Mouse (Mus musculus) liver, embryonic 12.5 days (tissue): ENCODE measurements around the gene Ncf2. TPM values are rescaled to one million over a fixed set of nuclear protein-coding genes. Genes with fewer than 3 reads are reported as not detected.
"Not testable (repeated sequence)": the region's sequence is repeated elsewhere in the genome, so short reads cannot be mapped to it uniquely, and the experiment has no call there.

Experiments used
- ATAC-seq: fragments of 200-750 bp; cut with Nextera tagmentation; 2 replicates; pipeline ENCODE4 v1.8.0; 2017; ENCODE audit warnings: moderate number of reproducible peaks, mild to moderate bottlenecking, moderate library complexity
- H3K27ac ChIP-seq: fragments of 300-500 bp; sonication (generic); 2 replicates; pipeline ENCODE4 v1.5.1; 2016; ENCODE audit warnings: mild to moderate bottlenecking
- H3K27me3 ChIP-seq: fragments of 300-500 bp; sonication (generic); replicated peaks from 2 replicates; pipeline ENCODE4 v1.6.1; 2016; ENCODE audit warnings: mild to moderate bottlenecking, moderate library complexity
- H3K36me3 ChIP-seq: fragments of 300-500 bp; sonication (generic); 2 replicates; pipeline ENCODE4 v1.6.1; 2016; ENCODE audit warnings: mild to moderate bottlenecking, moderate library complexity
- H3K4me1 ChIP-seq: fragments of 300-500 bp; sonication (generic); 2 replicates; pipeline ENCODE4 v1.6.1; 2016
- H3K4me2 ChIP-seq: fragments of 300-500 bp; sonication (generic); 2 replicates; pipeline ENCODE4 v1.6.1; 2016; ENCODE audit warnings: mild to moderate bottlenecking, moderate library complexity
- H3K4me3 ChIP-seq: fragments of 300-500 bp; sonication (generic); 2 replicates; pipeline ENCODE4 v1.5.1; 2016; ENCODE audit warnings: mild to moderate bottlenecking, moderate library complexity
- H3K9ac ChIP-seq: fragments of 300-500 bp; sonication (generic); 2 replicates; pipeline ENCODE4 v1.6.1; 2016; ENCODE audit warnings: mild to moderate bottlenecking, moderate library complexity
- H3K9me3 ChIP-seq: fragments of 300-500 bp; sonication (generic); replicated peaks from 2 replicates; pipeline ENCODE4 v1.6.1; 2016; ENCODE audit warnings: mild to moderate bottlenecking, moderate library complexity
- WGBS: fragments of 180-500 bp; shearing (Covaris S2); methylation state at CpG from one replicate; pipeline ENCODE4 v1.1.7; 2016; ENCODE audit not compliant: insufficient replicate concordance; 5-methylcytosine and 5-hydroxymethylcytosine counted together
- polyA plus RNA-seq: library from polyadenylated mRNA; unstranded; fragments of >200 nt; fragmentation: Nextera tagmentation; extraction: Ambion mirVana; gene quantifications from 2 replicates; pipeline ENCODE4 v1.2.1, GENCODE M21; 2016

Ncf2 gene
- 9.5 and 11.1 TPM in 2 replicates for polyA plus RNA-seq

DNA sequence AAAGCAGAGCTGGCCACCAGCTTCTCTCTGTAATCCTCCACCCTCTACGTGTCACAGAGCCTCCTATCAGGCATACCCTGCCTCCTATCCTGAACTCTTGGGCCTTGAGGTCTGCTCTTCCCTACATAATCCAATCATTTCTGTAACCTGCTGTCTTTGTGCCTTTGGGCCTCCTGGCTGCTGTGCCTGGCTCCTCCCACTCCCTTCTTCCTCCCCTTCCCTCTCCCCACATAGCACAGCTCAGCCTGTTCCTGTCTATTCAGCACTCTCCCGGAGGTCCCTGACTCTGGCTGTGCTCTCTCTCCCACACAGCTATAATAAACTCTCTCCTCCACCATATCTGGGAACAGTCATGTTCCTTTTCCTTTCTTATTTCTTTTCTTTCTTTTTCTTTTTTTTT lies at the start of gene Ncf2:
Gene Ncf2, plus strand, starts transcription at position 298 of the 400 bp plus-strand sequence.
- WGBS: 21% methylated on average over 2 of the region's 2 CpGs
- Histone ChIP-seq H3K27me3 (no peaks in the 10 kb centered on the region), H3K4me1 (peaks cover 24% of the 10 kb centered on the region), H3K4me2 (no peak within 1 kb of the TSS), H3K9ac (no peak within 1 kb of the TSS), H3K36me3 (no peaks in the 10 kb centered on the region), H3K9me3 (no peaks in the 10 kb centered on the region), H3K4me3 (no peak within 1 kb of the TSS), H3K27ac (no peak within 1 kb of the TSS)
- ATAC-seq: peak; percentile 55; the same call in 1 of the 2 replicates

DNA sequence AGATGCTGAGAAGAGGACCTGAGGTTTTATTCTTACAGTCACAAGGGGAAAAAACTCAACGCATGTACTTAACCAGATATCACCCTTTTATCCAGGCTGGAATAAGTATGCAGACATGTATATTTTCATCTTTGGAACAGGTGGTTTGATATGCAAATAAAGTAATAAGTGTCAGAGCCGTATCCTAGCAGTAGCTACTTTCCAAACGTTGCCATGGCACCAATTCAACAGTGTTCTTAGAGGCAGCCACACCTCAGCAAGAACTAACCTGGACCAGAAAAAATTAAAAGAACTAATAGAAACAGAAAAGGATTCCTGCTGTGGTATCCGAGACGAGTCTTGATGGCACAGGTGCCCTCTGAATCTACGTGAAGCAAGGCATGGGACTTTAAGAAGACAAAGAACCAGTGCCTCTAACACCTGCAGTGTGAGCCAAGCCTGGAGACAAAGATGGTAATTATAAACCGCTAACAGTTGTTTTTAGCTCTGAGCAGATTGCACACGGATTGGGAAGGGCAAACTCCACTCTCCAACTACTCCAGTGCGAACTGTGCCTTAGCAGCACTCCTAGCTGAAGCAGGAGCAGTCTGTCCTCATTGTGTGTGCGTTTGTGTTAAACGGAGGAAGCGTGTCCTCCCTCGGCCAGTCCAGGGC lies 49.6 kb upstream of the Ncf2 start, which contains the start of gene Apobec4:
Gene Apobec4, plus strand, starts transcription at position 240 of the 654 bp plus-strand sequence.
- Histone ChIP-seq H3K9me3 (no peaks in the 10 kb centered on the region), H3K27me3 (no peaks in the 10 kb centered on the region), H3K27ac (no peak within 1 kb of the TSS), H3K9ac (no peak within 1 kb of the TSS), H3K4me1 (no peaks in the 10 kb centered on the region), H3K4me3 (no peak within 1 kb of the TSS), H3K4me2 (no peak within 1 kb of the TSS), H3K36me3 (no peaks in the 10 kb centered on the region)
- 67% methylated on average over 13 of the region's 13 CpGs for WGBS
- ATAC-seq: no peak

DNA sequence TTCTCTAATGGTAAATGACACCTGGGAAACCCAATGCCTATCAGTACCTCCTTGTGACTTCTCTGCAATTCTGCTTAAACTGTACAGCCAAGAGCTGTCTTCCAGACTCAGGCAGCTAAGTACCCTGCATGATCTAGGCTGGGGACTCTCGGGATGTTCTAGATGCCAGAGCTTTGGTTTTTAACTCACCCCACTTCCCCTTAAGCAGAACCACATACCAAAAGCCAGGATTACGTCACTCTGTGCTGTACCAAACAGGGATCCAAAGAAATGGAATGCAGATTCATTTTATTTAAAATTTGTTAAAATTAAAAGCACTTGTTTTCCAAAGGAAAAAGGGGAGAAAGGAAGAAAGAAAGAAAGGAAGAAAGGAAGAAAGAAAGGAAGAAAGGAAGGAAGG lies 38.2 kb upstream of the Ncf2 start:
- ATAC-seq: no peak
- WGBS: 47% methylated on average over 2 of the region's 2 CpGs

GRCm38 (mm10) chr1:152766032-152766772 lies 33.8 kb upstream of the Ncf2 start, which contains the start of the genes Rgl1 and Arpc5:
TSS of gene Rgl1 (minus strand) at chr1:152766351.
TSS of gene Arpc5 (plus strand) at chr1:152766542.
- H3K27me3 ChIP-seq: peaks cover 27% of the 10 kb centered on the region
- peaks cover 11% of the 10 kb centered on the region for H3K4me1 ChIP-seq
- peak within 1 kb of the TSS; percentile 95 for H3K4me2 ChIP-seq
- H3K9me3 ChIP-seq: no peaks in the 10 kb centered on the region
- peak; percentile 98 for ATAC-seq
- H3K9ac ChIP-seq: peak within 1 kb of the TSS; percentile 93
- peak within 1 kb of the TSS; percentile 83 for H3K27ac ChIP-seq
- whole genome bisulfite sequencing: 1% methylated on average over 86 of the region's 86 CpGs
- H3K36me3 ChIP-seq: peaks cover 24% of the 10 kb centered on the region
- peak within 1 kb of the TSS; percentile 79 for H3K4me3 ChIP-seq

More for the DNA sequence above, 38.2 kb upstream of the Ncf2 start:
- Histone ChIP-seq H3K9me3 (no peaks in the 10 kb centered on the region), H3K4me2 (no peak overlapping the region), H3K36me3 (no peaks in the 10 kb centered on the region), H3K9ac (no peak overlapping the region), H3K27ac (no peak overlapping the region), H3K4me3 (no peak overlapping the region), H3K4me1 (peaks cover 8% of the 10 kb centered on the region), H3K27me3 (peaks cover 29% of the 10 kb centered on the region)

DNA sequence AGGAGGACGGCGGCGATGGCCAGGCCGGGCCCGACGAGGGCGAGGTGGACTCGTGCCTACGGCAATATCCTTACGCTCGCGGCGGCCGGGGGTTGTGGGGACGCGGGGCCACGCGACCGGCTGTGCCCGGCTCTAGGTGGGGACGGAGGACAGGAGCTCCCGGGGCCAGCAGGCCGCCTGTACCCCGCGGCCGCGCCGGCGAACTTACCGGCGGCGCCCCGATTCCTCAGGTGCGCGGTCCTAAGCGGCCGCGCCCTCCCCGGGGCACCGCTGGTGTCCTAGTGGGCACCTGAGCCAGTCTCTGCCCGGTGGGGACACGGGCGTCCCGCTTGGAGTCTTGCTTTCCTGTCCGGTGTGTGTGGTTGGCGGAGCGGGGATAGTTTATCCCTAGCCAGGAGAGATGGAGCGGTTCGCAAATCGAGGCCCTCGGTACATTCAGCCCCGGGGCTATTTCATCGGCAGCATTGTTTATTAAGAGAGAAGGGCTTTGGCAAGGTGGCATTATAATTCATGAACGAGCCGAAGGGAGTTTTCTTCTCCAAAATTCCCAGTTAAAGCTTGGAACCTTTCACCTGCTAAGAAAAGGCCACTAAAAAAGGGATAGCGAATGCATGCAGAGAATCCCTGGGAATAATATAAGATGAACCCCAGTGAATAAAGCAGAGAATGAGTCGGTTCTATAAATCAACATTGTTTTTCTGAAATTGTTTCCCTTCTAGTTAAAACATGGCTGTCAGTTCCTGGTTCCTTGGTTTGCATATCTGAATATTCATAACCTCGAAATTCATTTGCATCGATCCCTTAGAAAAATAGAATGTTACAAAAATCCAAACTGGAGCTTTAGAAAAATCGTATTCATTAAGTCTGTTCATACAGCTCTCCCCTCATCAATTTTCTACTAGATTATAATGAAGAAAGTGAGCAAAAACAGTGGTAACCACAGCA lies 32.9 kb upstream of the Ncf2 start:
- peak overlapping the region; percentile 79 for H3K4me3 ChIP-seq
- peak overlapping the region; percentile 83 for H3K27ac ChIP-seq
- no peaks in the 10 kb centered on the region for H3K9me3 ChIP-seq
- peaks cover 33% of the 10 kb centered on the region for H3K36me3 ChIP-seq
- WGBS: 1% methylated on average over 60 of the region's 60 CpGs
- peaks cover 27% of the 10 kb centered on the region for H3K27me3 ChIP-seq
- H3K4me2 ChIP-seq: peak overlapping the region; percentile 95
- peak overlapping the region; percentile 93 for H3K9ac ChIP-seq
- peak; percentile 74 for ATAC-seq
- H3K4me1 ChIP-seq: peaks cover 11% of the 10 kb centered on the region

DNA sequence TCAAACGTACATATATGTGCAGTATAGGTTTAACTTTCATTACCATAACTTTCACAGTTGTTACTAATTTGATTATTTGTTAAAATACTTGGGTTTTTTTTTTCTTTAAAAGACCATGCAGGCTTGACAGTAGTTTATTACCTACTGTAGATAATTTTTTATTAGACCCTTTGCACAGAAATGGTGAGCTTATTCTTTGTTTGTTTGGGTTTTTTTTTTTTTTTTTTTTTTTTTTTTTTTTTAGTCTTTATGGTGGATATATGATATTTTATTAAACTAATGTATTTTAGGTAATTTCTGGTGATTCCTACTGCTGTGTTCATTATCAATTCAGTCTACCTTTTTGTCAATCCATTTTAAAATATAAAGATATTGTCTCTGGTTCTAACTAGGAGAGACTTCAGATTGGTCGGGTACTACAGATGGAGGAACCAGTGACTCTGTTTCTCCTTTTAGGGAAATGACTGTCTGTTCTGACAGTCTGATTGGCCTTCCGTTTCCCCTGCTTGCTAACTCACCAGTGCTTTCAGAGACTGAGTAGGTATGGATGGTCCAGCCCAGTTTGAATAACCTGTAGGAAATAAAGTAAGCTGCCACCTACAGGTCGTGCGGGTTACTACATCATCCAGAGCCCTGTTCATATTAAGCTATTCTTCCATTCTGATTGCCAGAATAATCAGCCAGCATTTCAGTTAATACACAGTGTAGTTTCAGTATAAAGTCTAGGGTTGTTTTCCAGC lies 32.1 kb upstream of the Ncf2 start:
- Histone ChIP-seq H3K36me3 (peaks cover 41% of the 10 kb centered on the region), H3K9me3 (no peaks in the 10 kb centered on the region), H3K4me2 (peak overlapping the region; percentile 95), H3K27ac (no peak overlapping the region), H3K9ac (peak overlapping the region; percentile 93), H3K4me1 (peaks cover 11% of the 10 kb centered on the region), H3K27me3 (peaks cover 27% of the 10 kb centered on the region), H3K4me3 (peak overlapping the region; percentile 79)
- ATAC-seq: peak; percentile 69
- WGBS: 9% methylated on average over 5 of the region's 5 CpGs

DNA sequence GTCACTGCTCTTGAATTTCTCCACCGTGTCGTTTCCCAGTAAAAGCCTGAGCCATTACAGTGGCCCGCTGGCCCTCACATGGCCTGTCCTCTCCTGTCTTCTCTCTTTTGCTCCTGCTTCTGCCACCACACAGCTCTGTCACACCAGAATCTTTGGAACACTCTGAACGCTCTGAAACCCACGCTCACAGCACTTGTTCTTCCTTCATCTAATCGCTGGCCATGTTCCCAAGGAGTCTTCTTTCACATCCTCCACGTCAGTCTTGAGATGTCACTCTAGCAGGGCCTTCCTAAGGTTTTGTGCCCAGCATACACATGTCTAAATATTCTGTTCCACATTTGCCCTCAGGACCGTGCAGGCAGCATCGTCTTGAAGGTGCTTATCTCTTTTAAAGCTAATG lies 29.0 kb upstream of the Ncf2 start:
- H3K27me3 ChIP-seq: peaks cover 2% of the 10 kb centered on the region
- 85% methylated on average over 9 of the region's 9 CpGs for WGBS
- no peak overlapping the region for H3K4me2 ChIP-seq
- peaks cover 72% of the 10 kb centered on the region for H3K36me3 ChIP-seq
- no peak overlapping the region for H3K27ac ChIP-seq
- ATAC-seq: no peak
- H3K9me3 ChIP-seq: no peaks in the 10 kb centered on the region
- peaks cover 5% of the 10 kb centered on the region for H3K4me1 ChIP-seq
- H3K4me3 ChIP-seq: no peak overlapping the region
- no peak overlapping the region for H3K9ac ChIP-seq

DNA sequence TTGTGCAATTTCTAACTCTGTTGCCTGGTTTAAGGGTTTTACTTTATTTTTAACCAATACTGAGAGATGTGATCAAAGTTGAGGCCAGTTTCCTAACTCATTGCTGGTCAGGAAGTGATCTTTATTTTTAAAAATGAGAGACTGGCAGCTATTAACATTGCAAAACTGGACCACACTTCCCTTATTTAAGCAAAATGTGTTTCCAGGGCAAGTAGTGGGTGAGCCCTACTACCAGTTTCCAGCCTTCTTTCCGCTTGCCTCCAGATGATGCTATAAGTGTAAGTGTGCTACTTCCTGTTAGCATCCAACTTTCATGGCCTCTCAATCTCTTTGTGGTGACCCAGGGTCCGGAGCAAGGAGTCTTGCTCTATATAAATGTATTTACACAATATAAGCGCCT lies 25.4 kb upstream of the Ncf2 start:
- ATAC-seq, H3K9me3 ChIP-seq, H3K9ac ChIP-seq, H3K4me2 ChIP-seq, H3K27ac ChIP-seq, H3K4me3 ChIP-seq, H3K27me3 ChIP-seq, H3K4me1 ChIP-seq: not testable (repeated sequence)
- peaks cover 71% of the 10 kb centered on the region for H3K36me3 ChIP-seq
- WGBS: 83% methylated on average over 3 of the region's 3 CpGs

DNA sequence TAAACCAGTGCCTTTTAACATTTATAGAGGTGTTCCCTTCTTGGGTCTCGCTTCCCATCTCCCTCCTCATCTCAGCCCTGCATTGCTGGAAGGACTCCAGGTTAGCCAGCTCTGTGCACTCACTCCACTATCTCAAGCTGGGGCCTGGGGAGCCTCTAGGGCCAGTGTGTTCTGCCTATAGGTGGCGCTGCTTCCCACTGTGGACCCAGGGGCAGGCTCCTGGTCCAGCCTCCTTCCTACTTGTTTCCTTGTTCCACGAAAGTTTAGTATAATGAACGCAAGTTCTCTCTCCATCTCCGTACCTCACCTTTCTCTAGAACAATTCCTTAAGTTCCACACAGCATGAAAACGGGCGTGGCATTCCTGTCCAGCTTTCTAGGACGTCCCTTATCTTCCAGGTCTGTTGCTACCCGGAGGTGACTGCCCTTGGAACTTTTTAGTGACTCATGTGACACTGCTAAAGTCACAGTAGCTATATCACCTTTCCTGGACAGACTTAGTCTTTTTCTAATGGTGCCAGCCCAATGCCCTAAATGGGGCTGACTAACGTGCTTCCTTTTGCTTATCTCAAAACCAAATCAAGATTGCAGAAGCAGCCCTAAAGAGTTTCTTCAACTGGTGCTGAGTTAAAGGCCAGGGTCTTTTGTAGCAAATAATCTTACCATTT lies 20.8 kb upstream of the Ncf2 start:
- ATAC-seq: peak; percentile 83
- H3K27ac ChIP-seq: no peak overlapping the region
- no peaks in the 10 kb centered on the region for H3K9me3 ChIP-seq
- 0 out of 2 replicates have a peak overlapping the region, but pooled peaks have one; percentile 20 for H3K4me2 ChIP-seq
- peaks cover 27% of the 10 kb centered on the region for H3K36me3 ChIP-seq
- 24% methylated on average over 10 of the region's 10 CpGs for WGBS
- H3K9ac ChIP-seq: no peak overlapping the region
- H3K27me3 ChIP-seq: no peaks in the 10 kb centered on the region
- H3K4me3 ChIP-seq: no peak overlapping the region
- H3K4me1 ChIP-seq: peaks cover 9% of the 10 kb centered on the region

DNA sequence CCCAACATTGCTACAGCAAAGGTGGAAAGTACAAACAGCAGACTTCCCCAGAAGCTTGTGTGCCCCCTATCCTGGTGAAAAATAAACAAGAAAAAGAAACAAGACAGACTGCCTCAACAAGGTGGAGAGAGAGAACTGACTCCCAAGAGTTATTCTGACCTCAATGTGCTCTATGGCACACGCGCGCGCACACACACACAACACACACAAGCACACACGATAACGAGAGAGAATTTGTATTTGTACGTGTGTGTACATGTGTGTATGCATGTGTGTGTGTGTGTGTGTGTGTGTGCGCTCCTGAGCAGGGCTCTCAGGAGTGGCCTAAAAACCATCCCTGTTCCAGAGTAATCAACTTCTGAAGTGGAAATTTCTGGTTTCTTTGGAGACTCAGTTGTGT lies 15.4 kb upstream of the Ncf2 start:
- Histone ChIP-seq H3K27me3 (no peaks in the 10 kb centered on the region), H3K4me3 (no peak overlapping the region), H3K4me1 (no peaks in the 10 kb centered on the region), H3K27ac (no peak overlapping the region), H3K4me2 (no peak overlapping the region), H3K9ac (no peak overlapping the region), H3K9me3 (no peaks in the 10 kb centered on the region), H3K36me3 (no peaks in the 10 kb centered on the region)
- no peak for ATAC-seq
- WGBS: 84% methylated on average over 8 of the region's 8 CpGs

DNA sequence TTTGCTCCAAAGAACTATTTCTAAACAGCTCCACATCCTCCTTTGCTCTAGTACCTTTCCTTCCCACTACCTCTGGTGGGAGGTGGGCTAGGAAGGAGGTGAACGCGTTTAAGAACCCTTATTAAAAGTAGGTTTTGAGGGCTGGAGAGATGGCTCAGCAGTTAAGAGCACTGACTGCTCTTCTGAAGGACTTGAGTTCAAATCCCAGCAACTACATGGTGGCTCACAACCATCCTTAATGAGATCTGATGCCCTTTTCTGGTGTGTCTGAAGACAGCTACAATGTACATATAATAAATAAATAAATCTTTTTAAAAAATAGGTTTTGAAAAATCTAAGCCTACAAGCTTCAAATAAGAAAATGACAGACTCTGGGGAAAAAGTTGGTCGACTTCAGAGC lies 14.5 kb upstream of the Ncf2 start:
- ATAC-seq, H3K9me3 ChIP-seq, H3K27ac ChIP-seq, H3K4me3 ChIP-seq, H3K36me3 ChIP-seq, H3K9ac ChIP-seq, H3K4me1 ChIP-seq, H3K4me2 ChIP-seq, H3K27me3 ChIP-seq: not testable (repeated sequence)
- 70% methylated on average over 3 of the region's 3 CpGs for WGBS
